Mouse (Mus musculus): ENCODE results near the gene Gm5431.

DNA sequence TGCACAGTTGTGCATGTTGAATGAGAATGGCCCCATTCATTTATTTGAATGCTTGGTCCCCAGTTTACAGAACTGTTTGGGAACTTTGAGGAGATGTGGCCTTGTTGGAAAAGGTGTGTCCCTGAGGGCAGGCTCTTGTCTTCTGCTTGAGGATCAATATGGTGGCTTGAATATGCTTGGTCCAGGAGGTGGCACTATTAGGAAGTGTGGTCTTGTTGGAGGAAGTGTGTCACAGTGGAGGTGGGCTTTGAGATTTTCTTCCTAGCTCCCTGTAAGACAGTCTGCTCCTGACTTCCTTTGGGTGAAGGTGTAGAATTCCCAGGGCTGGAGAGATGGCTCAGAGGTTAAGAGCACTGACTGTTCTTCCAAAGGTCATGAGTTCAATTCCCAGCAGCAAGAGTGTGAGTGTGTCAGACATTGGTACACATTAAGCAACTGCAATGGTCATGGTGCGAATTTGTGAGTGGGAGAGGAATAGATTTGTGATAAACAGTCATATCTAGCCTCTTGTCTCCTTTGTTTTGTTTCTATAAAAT, 39.2 kb downstream of the Gm5431 start:
- TF ChIP-seq CTCF (IDR thresholded peaks at IDR 0.05; ENCODE audit: low read depth) (no peak), EP300 (IDR thresholded peaks at IDR 0.05; ENCODE audit: low read depth) (no peak)
